Mouse (Mus musculus): ENCODE results near the gene Psme3. TPM values are rescaled to one million over a fixed set of nuclear protein-coding genes. Genes with fewer than 3 reads are reported as not detected.

Gene Psme3
- total RNA-seq, 2 experiments from 2014 or later: 313 to 425 TPM

DNA sequence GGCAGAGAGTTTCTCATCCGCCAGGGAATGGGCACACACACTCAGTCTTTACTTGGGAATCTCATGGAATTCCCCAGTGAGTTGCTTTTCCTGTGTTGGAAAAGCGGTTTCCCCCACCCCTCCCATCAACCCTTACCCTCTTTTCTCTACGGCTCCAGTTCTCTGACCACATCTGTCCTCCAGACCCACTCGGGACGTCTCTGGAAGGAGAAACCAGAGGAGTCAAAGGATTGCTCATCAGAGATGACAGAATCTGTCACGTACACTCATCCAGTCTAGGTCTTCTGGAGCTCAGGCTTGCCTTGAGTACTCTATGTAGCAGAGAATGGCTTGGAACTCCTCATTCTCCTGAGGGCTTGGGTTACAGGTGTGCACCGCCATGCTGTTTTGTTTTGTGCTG, 32.8 kb downstream of the Psme3 start:
- ATAC-seq (replicated peaks; ENCODE audit: low FRiP score, poor library complexity, severe bottlenecking): no peak

GRCm38 (mm10) chr11:101349216-101349615, 33.2 kb downstream of the Psme3 start:
- ATAC-seq (replicated peaks; ENCODE audit: low FRiP score, poor library complexity, severe bottlenecking): no peak

GRCm38 (mm10) chr11:101351100-101351720, 35.2 kb downstream of the Psme3 start:
- ATAC-seq (replicated peaks; ENCODE audit: low FRiP score, poor library complexity, severe bottlenecking): peak; percentile 42; the same call in 1 of the 2 replicates

GRCm38 (mm10) chr11:101351721-101352111, 35.7 kb downstream of the Psme3 start:
- no peak; the same call in 1 of the 2 replicates for ATAC-seq (replicated peaks; ENCODE audit: low FRiP score, poor library complexity, severe bottlenecking)

- ATAC-seq (replicated peaks; ENCODE audit: low FRiP score, poor library complexity, severe bottlenecking): no peak
Measured at GRCm38 (mm10) chr11:101353436-101353835, 37.4 kb downstream of the Psme3 start.

- ATAC-seq (replicated peaks; ENCODE audit: low FRiP score, poor library complexity, severe bottlenecking): no peak
Measured at GRCm38 (mm10) chr11:101354438-101355010, 38.5 kb downstream of the Psme3 start.

GRCm38 (mm10) chr11:101355916-101356315, 39.9 kb downstream of the Psme3 start:
- ATAC-seq (replicated peaks; ENCODE audit: low FRiP score, poor library complexity, severe bottlenecking): no peak

DNA sequence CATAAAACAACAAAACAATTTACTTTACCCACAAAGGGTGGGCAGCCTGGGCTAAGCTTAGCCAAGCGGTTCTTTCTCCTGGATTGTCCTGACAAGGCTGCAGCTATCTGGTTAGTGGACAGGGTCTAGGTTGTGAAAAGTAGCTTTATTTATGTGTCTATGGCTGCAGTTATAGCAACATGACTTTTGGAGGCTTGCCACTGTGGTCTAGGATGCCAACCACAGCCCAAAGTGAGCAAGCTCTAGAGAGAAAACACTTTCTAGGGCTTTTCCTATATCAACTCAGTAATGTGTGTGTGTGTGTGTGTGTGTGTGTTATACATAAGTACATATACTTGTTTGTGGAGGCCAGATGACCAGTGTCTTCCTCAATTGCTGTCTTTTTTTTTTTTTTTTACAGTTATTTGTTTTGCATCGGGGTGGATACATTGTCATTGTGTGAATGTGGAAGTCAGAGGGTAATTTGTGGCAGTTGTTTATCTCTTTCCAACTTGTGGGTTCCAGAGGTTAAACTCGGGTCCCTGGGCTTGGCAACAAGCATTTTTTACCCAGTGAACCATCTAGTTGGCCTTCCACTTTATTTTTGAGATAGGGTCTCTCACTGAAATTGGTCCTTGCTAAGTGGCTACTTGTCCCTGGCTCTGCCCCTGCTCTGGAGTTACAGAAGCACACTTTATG, 41.6 kb downstream of the Psme3 start:
- no peak for ATAC-seq (replicated peaks; ENCODE audit: low FRiP score, poor library complexity, severe bottlenecking)

GRCm38 (mm10) chr11:101359776-101360175, 43.8 kb downstream of the Psme3 start:
- no peak for ATAC-seq (replicated peaks; ENCODE audit: low FRiP score, poor library complexity, severe bottlenecking)

GRCm38 (mm10) chr11:101360651-101361113, 44.7 kb downstream of the Psme3 start:
- no peak for ATAC-seq (replicated peaks; ENCODE audit: low FRiP score, poor library complexity, severe bottlenecking)

- 0 out of 2 replicates have a peak, but pooled peaks have one; percentile 43 for ATAC-seq (replicated peaks; ENCODE audit: low FRiP score, poor library complexity, severe bottlenecking)
Measured at GRCm38 (mm10) chr11:101364531-101364931, 48.5 kb downstream of the Psme3 start.

DNA sequence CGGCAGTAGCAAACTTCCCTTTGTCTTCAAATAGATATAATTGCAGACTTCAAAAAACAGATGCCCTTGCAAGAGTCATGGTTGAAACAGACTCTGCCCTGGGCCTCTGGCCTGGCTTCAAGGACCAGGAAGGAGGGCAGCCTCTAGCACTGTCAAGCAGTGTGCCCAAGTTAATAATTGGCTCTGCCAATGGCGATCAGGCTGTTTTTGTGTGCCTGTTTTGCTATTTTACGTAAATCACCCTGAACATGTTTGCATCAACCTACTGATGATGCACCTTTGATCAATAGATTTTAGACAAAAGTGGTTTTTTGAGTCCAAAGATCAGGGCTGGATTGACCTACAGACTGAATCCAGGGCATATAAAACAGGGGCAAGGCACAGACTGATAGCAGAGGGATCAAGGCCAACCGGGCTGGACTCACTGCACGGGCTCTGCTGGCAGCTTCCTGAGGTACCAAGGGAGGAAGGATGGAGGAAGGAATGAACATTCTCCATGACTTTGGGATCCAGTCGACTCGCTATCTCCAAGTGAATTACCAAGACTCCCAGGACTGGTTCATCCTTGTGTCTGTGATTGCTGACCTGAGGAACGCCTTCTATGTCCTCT, 51.4 kb downstream of the Psme3 start, which contains the start of gene G6pc:
TSS of gene G6pc (plus strand) at position 236 of the 610 bp plus-strand sequence.
- ATAC-seq (replicated peaks; ENCODE audit: low FRiP score, poor library complexity, severe bottlenecking): no peak

DNA sequence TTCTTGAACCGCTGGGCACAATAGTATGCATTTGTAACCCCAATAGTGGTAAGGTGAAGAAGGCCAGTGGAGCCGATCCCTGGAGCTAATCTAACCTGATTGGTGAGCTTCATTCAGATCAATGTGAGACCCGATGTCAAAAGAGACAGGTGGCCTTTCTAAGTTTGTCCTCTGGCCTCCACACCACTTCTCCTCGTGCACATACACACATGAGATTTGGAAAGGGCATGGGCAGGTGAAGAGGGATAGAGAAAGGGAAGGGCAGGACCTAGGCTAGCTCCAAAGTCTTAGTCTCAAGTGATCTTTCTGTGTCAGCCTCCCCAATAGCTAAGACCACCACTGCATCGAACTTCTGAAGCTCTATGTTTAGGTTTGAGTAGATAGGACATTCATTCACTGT, 54.1 kb downstream of the Psme3 start:
- ATAC-seq (replicated peaks; ENCODE audit: low FRiP score, poor library complexity, severe bottlenecking): no peak

Other genes with a start within 250 kb of the Psme3 start
Only the 30 nearest of the 31 such genes appear.
- gene Hsd17b1, start 237.8 kb upstream of the Psme3 start, total RNA-seq (2015; ENCODE audit: low replicate concordance): 2.2 TPM in 1 of 2 replicates, not detected in the other
- 0.26 TPM in 1 of 2 replicates, not detected in the other for gene Hsd17b1, start 237.8 kb upstream of the Psme3 start, total RNA-seq (2017; ENCODE audit: low replicate concordance)
- gene Coasy, start 233.6 kb upstream of the Psme3 start, total RNA-seq (2015; ENCODE audit: low replicate concordance): 2.5 and 3.8 TPM in 2 replicates
- gene Coasy, start 233.6 kb upstream of the Psme3 start, total RNA-seq (2017; ENCODE audit: low replicate concordance): 1.7 and 6.8 TPM in 2 replicates
- 36.0 and 43.6 TPM in 2 replicates for gene Mlx, start 228.9 kb upstream of the Psme3 start, total RNA-seq (2015; ENCODE audit: low replicate concordance)
- 16.8 and 26.4 TPM in 2 replicates for gene Mlx, start 228.9 kb upstream of the Psme3 start, total RNA-seq (2017; ENCODE audit: low replicate concordance)
- 5.9 and 7.9 TPM in 2 replicates for gene Psmc3ip, start 220.8 kb upstream of the Psme3 start, total RNA-seq (2015; ENCODE audit: low replicate concordance)
- gene Psmc3ip, start 220.8 kb upstream of the Psme3 start, total RNA-seq (2017; ENCODE audit: low replicate concordance): 13.2 and 29.0 TPM in 2 replicates
- 24.5 and 25.6 TPM in 2 replicates for gene Retreg3, start 196.3 kb upstream of the Psme3 start, total RNA-seq (2015; ENCODE audit: low replicate concordance)
- 38.7 and 57.9 TPM in 2 replicates for gene Retreg3, start 196.3 kb upstream of the Psme3 start, total RNA-seq (2017; ENCODE audit: low replicate concordance)
- 29.3 and 38.2 TPM in 2 replicates for gene Tubg1, start 196.3 kb upstream of the Psme3 start, total RNA-seq (2015; ENCODE audit: low replicate concordance)
- gene Tubg1, start 196.3 kb upstream of the Psme3 start, total RNA-seq (2017; ENCODE audit: low replicate concordance): 30.8 and 40.7 TPM in 2 replicates
- not detected in 2 replicates for gene Tubg2, start 160.3 kb upstream of the Psme3 start, total RNA-seq (2015; ENCODE audit: low replicate concordance)
- not detected in 2 replicates for gene Tubg2, start 160.3 kb upstream of the Psme3 start, total RNA-seq (2017; ENCODE audit: low replicate concordance)
- not detected in 2 replicates for gene Cntnap1, start 145.7 kb upstream of the Psme3 start, total RNA-seq (2015; ENCODE audit: low replicate concordance)
- not detected in 2 replicates for gene Cntnap1, start 145.7 kb upstream of the Psme3 start, total RNA-seq (2017; ENCODE audit: low replicate concordance)
- not detected in 2 replicates for gene Plekhh3, start 144.9 kb upstream of the Psme3 start, total RNA-seq (2015; ENCODE audit: low replicate concordance)
- gene Plekhh3, start 144.9 kb upstream of the Psme3 start, total RNA-seq (2017; ENCODE audit: low replicate concordance): not detected in 2 replicates
- not detected in 2 replicates for gene Ccr10, start 140.8 kb upstream of the Psme3 start, total RNA-seq (2015; ENCODE audit: low replicate concordance)
- gene Ccr10, start 140.8 kb upstream of the Psme3 start, total RNA-seq (2017; ENCODE audit: low replicate concordance): not detected in 2 replicates
- 32.3 and 58.4 TPM in 2 replicates for gene Ezh1, start 89.8 kb upstream of the Psme3 start, total RNA-seq (2015; ENCODE audit: low replicate concordance)
- 43.8 and 53.9 TPM in 2 replicates for gene Ezh1, start 89.8 kb upstream of the Psme3 start, total RNA-seq (2017; ENCODE audit: low replicate concordance)
- gene Ramp2, start 70.2 kb upstream of the Psme3 start, total RNA-seq (2015; ENCODE audit: low replicate concordance): not detected in 2 replicates
- gene Ramp2, start 70.2 kb upstream of the Psme3 start, total RNA-seq (2017; ENCODE audit: low replicate concordance): not detected in 2 replicates
- 133 and 142 TPM in 2 replicates for gene Vps25, start 62.5 kb upstream of the Psme3 start, total RNA-seq (2015; ENCODE audit: low replicate concordance)
- 27.3 and 31.7 TPM in 2 replicates for gene Vps25, start 62.5 kb upstream of the Psme3 start, total RNA-seq (2017; ENCODE audit: low replicate concordance)
- 0.72 and 5.9 TPM in 2 replicates for gene Wnk4, start 55.6 kb upstream of the Psme3 start, total RNA-seq (2015; ENCODE audit: low replicate concordance)
- gene Wnk4, start 55.6 kb upstream of the Psme3 start, total RNA-seq (2017; ENCODE audit: low replicate concordance): 2.8 and 3.1 TPM in 2 replicates
- 5.8 and 10.1 TPM in 2 replicates for gene Cntd1, start 37.2 kb upstream of the Psme3 start, total RNA-seq (2015; ENCODE audit: low replicate concordance)
- 11.1 and 11.6 TPM in 2 replicates for gene Cntd1, start 37.2 kb upstream of the Psme3 start, total RNA-seq (2017; ENCODE audit: low replicate concordance)
- 19.8 and 33.1 TPM in 2 replicates for gene Coa3, start 37.1 kb upstream of the Psme3 start, total RNA-seq (2015; ENCODE audit: low replicate concordance)
- gene Coa3, start 37.1 kb upstream of the Psme3 start, total RNA-seq (2017; ENCODE audit: low replicate concordance): 5.3 and 16.2 TPM in 2 replicates
- gene Becn1, start 13.9 kb upstream of the Psme3 start, total RNA-seq (2015; ENCODE audit: low replicate concordance): 71.4 and 72.5 TPM in 2 replicates
- gene Becn1, start 13.9 kb upstream of the Psme3 start, total RNA-seq (2017; ENCODE audit: low replicate concordance): 273 TPM in 2 replicates
- gene Aoc2, start 8.8 kb downstream of the Psme3 start, total RNA-seq (2015; ENCODE audit: low replicate concordance): 25.2 and 38.6 TPM in 2 replicates
- gene Aoc2, start 8.8 kb downstream of the Psme3 start, total RNA-seq (2017; ENCODE audit: low replicate concordance): 12.8 and 18.9 TPM in 2 replicates
- gene Aoc3, start 14.4 kb downstream of the Psme3 start, total RNA-seq (2015; ENCODE audit: low replicate concordance): 2.5 TPM in 1 of 2 replicates, not detected in the other
- 0.51 TPM in 1 of 2 replicates, not detected in the other for gene Aoc3, start 14.4 kb downstream of the Psme3 start, total RNA-seq (2017; ENCODE audit: low replicate concordance)
- gene G6pc, start 51.3 kb downstream of the Psme3 start, total RNA-seq (2015; ENCODE audit: low replicate concordance): not detected in 2 replicates
- not detected in 2 replicates for gene G6pc, start 51.3 kb downstream of the Psme3 start, total RNA-seq (2017; ENCODE audit: low replicate concordance)
- gene Aarsd1, start 101.4 kb downstream of the Psme3 start, total RNA-seq (2015; ENCODE audit: low replicate concordance): 2.1 and 20.9 TPM in 2 replicates
- gene Aarsd1, start 101.4 kb downstream of the Psme3 start, total RNA-seq (2017; ENCODE audit: low replicate concordance): 13.1 and 27.7 TPM in 2 replicates
- 3.2 TPM in 1 of 2 replicates, not detected in the other for gene Gm27029, start 108.6 kb downstream of the Psme3 start, total RNA-seq (2015; ENCODE audit: low replicate concordance)
- gene Gm27029, start 108.6 kb downstream of the Psme3 start, total RNA-seq (2017; ENCODE audit: low replicate concordance): not detected in 2 replicates
- gene Rundc1, start 108.9 kb downstream of the Psme3 start, total RNA-seq (2015; ENCODE audit: low replicate concordance): 0.42 and 1.8 TPM in 2 replicates
- gene Rundc1, start 108.9 kb downstream of the Psme3 start, total RNA-seq (2017; ENCODE audit: low replicate concordance): 1.8 and 2.6 TPM in 2 replicates
- not detected in 2 replicates for gene Ptges3l, start 109.1 kb downstream of the Psme3 start, total RNA-seq (2015; ENCODE audit: low replicate concordance)
- not detected in 2 replicates for gene Ptges3l, start 109.1 kb downstream of the Psme3 start, total RNA-seq (2017; ENCODE audit: low replicate concordance)
- 179 and 183 TPM in 2 replicates for gene Rpl27, start 126.1 kb downstream of the Psme3 start, total RNA-seq (2015; ENCODE audit: low replicate concordance)
- gene Rpl27, start 126.1 kb downstream of the Psme3 start, total RNA-seq (2017; ENCODE audit: low replicate concordance): 266 and 615 TPM in 2 replicates
- 39.8 and 73.2 TPM in 2 replicates for gene Ifi35, start 132.2 kb downstream of the Psme3 start, total RNA-seq (2015; ENCODE audit: low replicate concordance)
- gene Ifi35, start 132.2 kb downstream of the Psme3 start, total RNA-seq (2017; ENCODE audit: low replicate concordance): 43.6 and 47.4 TPM in 2 replicates
- gene Rnd2, start 148.8 kb downstream of the Psme3 start, total RNA-seq (2015; ENCODE audit: low replicate concordance): not detected in 2 replicates
- gene Rnd2, start 148.8 kb downstream of the Psme3 start, total RNA-seq (2017; ENCODE audit: low replicate concordance): not detected in 2 replicates
- gene Vat1, start 150.0 kb downstream of the Psme3 start, total RNA-seq (2015; ENCODE audit: low replicate concordance): 9.0 and 13.4 TPM in 2 replicates
- gene Vat1, start 150.0 kb downstream of the Psme3 start, total RNA-seq (2017; ENCODE audit: low replicate concordance): 4.7 and 6.1 TPM in 2 replicates
- gene Brca1, start 235.7 kb downstream of the Psme3 start, total RNA-seq (2015; ENCODE audit: low replicate concordance): 85.1 and 137 TPM in 2 replicates
- gene Brca1, start 235.7 kb downstream of the Psme3 start, total RNA-seq (2017; ENCODE audit: low replicate concordance): 153 and 177 TPM in 2 replicates
- 108 and 112 TPM in 2 replicates for gene Nbr1, start 235.9 kb downstream of the Psme3 start, total RNA-seq (2015; ENCODE audit: low replicate concordance)
- gene Nbr1, start 235.9 kb downstream of the Psme3 start, total RNA-seq (2017; ENCODE audit: low replicate concordance): 82.8 and 107 TPM in 2 replicates

All from erythroid progenitor cell, adult 5-6 weeks (primary cell).